Mouse (Mus musculus): ENCODE data around the gene Lig4.

Gene Lig4

GRCm38 (mm10) chr8:9934891-9935565 is 42.5 kb downstream of the Lig4 start:
- in situ Hi-C loops (cut with MboI; ENCODE audit: unreplicated experiment in 2 of 2), result loop anchor here (5.0 to 10.0 kb wide), 2 partner anchors 700 to 703 kb away; no protein-coding TSS in a partner anchor

- in situ Hi-C loops (cut with MboI; ENCODE audit: unreplicated experiment in 2 of 2), result loop anchor here (5.0 to 10.0 kb wide), 2 partner anchors 698 to 700 kb away; no protein-coding TSS in a partner anchor
Observed at GRCm38 (mm10) chr8:9932711-9933110, 44.8 kb downstream of the Lig4 start.

- in situ Hi-C loops (cut with MboI; ENCODE audit: unreplicated experiment in 2 of 2), result loop anchor here (5.0 to 10.0 kb wide), 2 partner anchors 695 to 698 kb away; no protein-coding TSS in a partner anchor
Observed at GRCm38 (mm10) chr8:9929746-9930445, 47.6 kb downstream of the Lig4 start.

All from v-Abl transformed pro-B cells (cell line).